Mouse (Mus musculus) neural tube, embryonic 13.5 days (tissue): Measurements from ENCODE around the gene Fcgrt. TPM values are rescaled to one million over a fixed set of nuclear protein-coding genes. Genes with fewer than 3 reads are reported as not detected.
"Not testable (repeated sequence)": the region's sequence is repeated elsewhere in the genome, so short reads cannot be mapped to it uniquely, and the experiment has no call there.

Experiments used
- ATAC-seq: fragments of 200-750 bp; cut with Nextera tagmentation; 2 replicates; pipeline ENCODE4 v1.8.0; 2017; ENCODE audit warnings: low read depth, mild to moderate bottlenecking, moderate TSS enrichment, moderate library complexity
- H3K27ac ChIP-seq: fragments of 300-500 bp; sonication (generic); replicated peaks from 2 replicates; pipeline ENCODE4 v1.5.1; 2015; ENCODE audit warnings: moderate library complexity, mild to moderate bottlenecking, inconsistent platforms
- H3K27me3 ChIP-seq: fragments of 300-500 bp; sonication (generic); 2 replicates; pipeline ENCODE4 v1.6.1; 2015; ENCODE audit warnings: mild to moderate bottlenecking, inconsistent platforms
- H3K36me3 ChIP-seq: fragments of 300-500 bp; sonication (generic); 2 replicates; pipeline ENCODE4 v1.6.1; 2015; ENCODE audit warnings: mild to moderate bottlenecking, inconsistent platforms
- H3K4me1 ChIP-seq: fragments of 300-500 bp; sonication (generic); replicated peaks from 2 replicates; pipeline ENCODE4 v1.6.1; 2015; ENCODE audit warnings: inconsistent platforms
- H3K4me2 ChIP-seq: fragments of 300-500 bp; sonication (generic); 2 replicates; pipeline ENCODE4 v1.6.1; 2015; ENCODE audit warnings: inconsistent platforms, mild to moderate bottlenecking, moderate library complexity
- H3K4me3 ChIP-seq: fragments of 300-500 bp; sonication (generic); 2 replicates; pipeline ENCODE4 v1.5.1; 2015; ENCODE audit warnings: mild to moderate bottlenecking, inconsistent platforms
- H3K9ac ChIP-seq: fragments of 300-500 bp; sonication (generic); 2 replicates; pipeline ENCODE4 v1.6.1; 2015; ENCODE audit warnings: moderate library complexity, mild to moderate bottlenecking, inconsistent platforms
- H3K9me3 ChIP-seq: fragments of 300-500 bp; sonication (generic); 2 replicates; pipeline ENCODE4 v1.6.1; 2016; ENCODE audit warnings: inconsistent platforms
- WGBS: fragments of 180-500 bp; shearing (Covaris S2); methylation state at CpG from one replicate; pipeline ENCODE4 v1.1.7; 2015; 5-methylcytosine and 5-hydroxymethylcytosine counted together
- polyA plus RNA-seq: library from polyadenylated mRNA; unstranded; fragments of >200 nt; fragmentation: Nextera tagmentation; extraction: Ambion mirVana; gene quantifications from 2 replicates; pipeline ENCODE4 v1.2.1, GENCODE M21; 2015

Gene Fcgrt
- polyA plus RNA-seq, 1 experiment from 2014 or later: 27.3 TPM

DNA sequence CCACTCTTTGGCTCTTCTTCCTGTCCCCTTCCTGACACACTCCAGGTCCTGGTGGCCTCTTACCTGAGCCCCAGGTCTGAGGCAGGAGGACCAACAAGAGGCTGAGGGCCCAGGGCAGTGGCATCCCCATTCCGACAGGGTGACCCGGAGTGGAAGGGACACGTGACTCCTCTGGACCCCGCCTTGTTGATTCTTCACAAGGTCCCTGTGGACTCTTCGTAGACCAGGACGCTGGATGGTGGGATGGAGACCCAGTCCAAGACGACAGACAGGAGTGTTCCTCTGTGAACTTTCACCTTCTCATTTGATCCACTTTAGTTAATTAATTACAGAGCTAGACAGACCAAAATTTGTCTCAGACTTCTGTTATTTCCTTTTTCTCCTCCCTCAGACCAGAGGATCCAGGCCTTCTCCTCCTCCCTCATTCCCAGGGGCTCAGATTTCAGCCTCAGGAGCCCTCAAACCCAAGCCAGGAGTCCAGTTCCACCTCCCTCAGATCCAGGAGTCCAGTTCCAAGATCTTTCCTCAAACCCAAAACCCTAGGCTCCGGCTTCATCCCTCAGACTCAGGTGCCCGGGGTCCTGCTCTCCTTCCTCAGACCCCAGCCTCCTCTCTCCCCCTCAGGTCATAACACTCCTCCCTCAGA is 588 bp downstream of the Fcgrt start:
- H3K4me1 ChIP-seq: 0 out of 2 replicates have a peak, but pooled peaks cover 6% of the 10 kb centered on the region
- peak overlapping the region; percentile 21 for H3K4me3 ChIP-seq
- 83% methylated on average over 9 of the region's 9 CpGs for WGBS
- H3K9ac ChIP-seq: peak overlapping the region; percentile 31; the same call in 1 of the 2 replicates
- H3K36me3 ChIP-seq: no peaks in the 10 kb centered on the region
- ATAC-seq: no peak
- peak overlapping the region; percentile 34 for H3K4me2 ChIP-seq
- no peaks in the 10 kb centered on the region for H3K27me3 ChIP-seq
- H3K27ac ChIP-seq: peak overlapping the region; percentile 56
- H3K9me3 ChIP-seq: no peaks in the 10 kb centered on the region

GRCm38 (mm10) chr7:45102441-45102840 is 1.2 kb downstream of the Fcgrt start:
- 89% methylated on average over 11 of the region's 11 CpGs for WGBS
- Histone ChIP-seq H3K36me3 (no peaks in the 10 kb centered on the region), H3K4me1 (0 out of 2 replicates have a peak, but pooled peaks cover 6% of the 10 kb centered on the region), H3K4me2 (peak overlapping the region; percentile 34), H3K27me3 (no peaks in the 10 kb centered on the region), H3K9me3 (no peaks in the 10 kb centered on the region), H3K9ac (no peak overlapping the region), H3K27ac (no peak overlapping the region), H3K4me3 (no peak overlapping the region)
- ATAC-seq: no peak

GRCm38 (mm10) chr7:45100046-45100445 is 3.6 kb downstream of the Fcgrt start:
- H3K27me3 ChIP-seq: no peaks in the 10 kb centered on the region
- 95% methylated on average over 6 of the region's 6 CpGs for WGBS

DNA sequence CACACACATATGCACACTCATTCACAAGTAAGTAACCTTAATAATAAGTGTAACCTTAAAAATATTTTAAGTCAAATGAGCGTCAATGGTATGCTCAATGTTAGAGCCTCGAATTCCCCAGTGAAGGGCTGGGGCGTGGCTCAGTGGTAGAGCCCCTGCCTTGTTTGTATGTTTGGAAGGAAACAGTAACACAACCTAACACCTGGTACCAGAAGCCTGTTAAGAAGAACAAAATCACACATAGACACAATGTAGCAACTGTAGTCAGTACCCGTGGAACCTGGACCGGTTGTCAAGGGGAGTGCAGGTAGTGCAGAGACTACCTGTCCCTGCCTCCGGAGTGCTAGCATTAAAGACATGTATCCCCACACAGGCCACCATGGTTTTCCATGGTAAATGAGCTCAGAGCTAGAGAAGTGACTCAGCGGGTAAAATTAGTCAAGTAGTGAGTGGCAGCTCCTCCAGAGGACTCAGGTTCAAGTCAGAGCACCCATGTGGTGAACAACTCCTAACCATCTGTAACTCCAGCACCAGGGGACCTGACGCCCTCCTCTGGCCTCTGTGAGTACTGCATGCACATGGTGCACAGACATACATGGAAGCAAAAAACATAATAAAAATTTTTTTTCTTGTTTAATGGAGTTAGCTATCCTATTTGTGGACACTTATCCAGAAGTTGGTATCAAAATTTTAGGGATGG is 5.0 kb downstream of the Fcgrt start:
- H3K27me3 ChIP-seq: no peaks in the 10 kb centered on the region
- no peak overlapping the region for H3K27ac ChIP-seq
- WGBS: 90% methylated on average over 8 of the region's 8 CpGs
- H3K4me3 ChIP-seq: no peak overlapping the region
- H3K4me1 ChIP-seq: no peaks in the 10 kb centered on the region
- H3K9ac ChIP-seq: no peak overlapping the region
- no peaks in the 10 kb centered on the region for H3K36me3 ChIP-seq
- H3K9me3 ChIP-seq: no peaks in the 10 kb centered on the region
- no peak for ATAC-seq
- H3K4me2 ChIP-seq: no peak overlapping the region

More at GRCm38 (mm10) chr7:45100046-45100445, 3.6 kb downstream of the Fcgrt start:
- H3K4me3 ChIP-seq: no peak overlapping the region
- ATAC-seq: no peak
- H3K36me3 ChIP-seq: no peaks in the 10 kb centered on the region
- H3K9ac ChIP-seq: no peak overlapping the region
- no peak overlapping the region for H3K4me2 ChIP-seq
- H3K27ac ChIP-seq: no peak overlapping the region
- no peaks in the 10 kb centered on the region for H3K4me1 ChIP-seq
- H3K9me3 ChIP-seq: no peaks in the 10 kb centered on the region

- Histone ChIP-seq H3K27me3 (no peaks in the 10 kb centered on the region), H3K4me2 (no peak overlapping the region), H3K4me3 (no peak overlapping the region), H3K27ac (0 out of 2 replicates have a peak overlapping the region, but pooled peaks have one; percentile 18), H3K36me3 (no peaks in the 10 kb centered on the region), H3K9ac (peak overlapping the region; percentile 31; the same call in 1 of the 2 replicates), H3K9me3 (no peaks in the 10 kb centered on the region), H3K4me1 (peaks cover 6% of the 10 kb centered on the region; the same call in 1 of the 2 replicates)
- ATAC-seq: no peak
- WGBS: 75% methylated on average over 6 of the region's 6 CpGs
These were observed 6.2 kb downstream of the Fcgrt start for GRCm38 (mm10) chr7:45097479-45097878.

- not testable (repeated sequence) for ATAC-seq, H3K4me2 ChIP-seq, H3K36me3 ChIP-seq, H3K27ac ChIP-seq, H3K27me3 ChIP-seq, H3K9me3 ChIP-seq, H3K9ac ChIP-seq, H3K4me3 ChIP-seq
- peaks cover 18% of the 10 kb centered on the region for H3K4me1 ChIP-seq
- 95% methylated on average over 14 of the region's 14 CpGs for WGBS
These were observed 7.7 kb downstream of the Fcgrt start for GRCm38 (mm10) chr7:45095965-45096364.

DNA sequence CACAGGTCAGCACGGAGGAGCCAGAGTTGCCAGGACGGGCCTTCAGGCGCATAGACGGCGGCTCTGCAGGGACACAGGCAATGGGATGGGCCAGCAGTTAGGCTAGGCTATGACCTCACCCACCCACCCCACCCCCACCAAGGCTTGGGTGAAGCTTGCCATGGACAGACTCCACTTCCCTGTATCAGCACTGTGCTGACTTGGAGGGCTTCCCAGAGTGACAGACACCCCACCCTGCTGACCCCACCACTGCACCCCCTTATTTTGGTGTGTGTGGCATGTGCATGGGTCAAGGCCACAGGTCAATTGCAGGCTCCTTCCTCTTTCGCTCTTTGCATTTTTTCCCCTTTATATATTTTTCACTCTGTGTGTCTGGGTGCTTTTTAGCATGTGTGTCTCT is 8.3 kb downstream of the Fcgrt start:
- Histone ChIP-seq H3K36me3 (no peaks in the 10 kb centered on the region), H3K9ac (no peak overlapping the region), H3K27me3 (no peaks in the 10 kb centered on the region), H3K27ac (no peak overlapping the region), H3K4me3 (no peak overlapping the region), H3K9me3 (no peaks in the 10 kb centered on the region), H3K4me1 (peaks cover 24% of the 10 kb centered on the region), H3K4me2 (no peak overlapping the region)
- 85% methylated on average over 6 of the region's 6 CpGs for WGBS
- no peak for ATAC-seq

DNA sequence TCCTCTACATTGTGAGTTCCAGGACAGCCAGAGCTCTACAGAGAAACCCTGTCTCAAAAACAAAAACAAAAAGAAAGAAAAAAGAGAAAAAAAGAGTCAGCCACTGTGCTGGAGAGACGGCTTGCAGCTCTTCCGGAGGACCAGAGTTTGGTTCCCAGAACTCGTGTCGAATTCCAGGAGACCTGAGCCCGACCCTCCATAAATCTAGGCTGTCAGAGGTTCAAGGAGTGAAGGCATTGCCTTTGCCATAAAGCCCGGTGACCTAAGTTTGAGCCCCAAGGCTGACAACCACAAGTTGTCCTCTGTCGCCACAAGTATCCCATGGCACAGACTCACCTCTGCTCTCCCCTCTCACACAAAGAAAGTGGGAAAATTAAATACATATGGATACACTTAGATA is 9.5 kb downstream of the Fcgrt start:
- H3K9ac ChIP-seq: no peak overlapping the region
- H3K27me3 ChIP-seq: no peaks in the 10 kb centered on the region
- H3K9me3 ChIP-seq: no peaks in the 10 kb centered on the region
- 11% methylated on average over 7 of the region's 7 CpGs for WGBS
- ATAC-seq: no peak
- no peak overlapping the region for H3K4me3 ChIP-seq
- peaks cover 24% of the 10 kb centered on the region for H3K4me1 ChIP-seq
- no peaks in the 10 kb centered on the region for H3K36me3 ChIP-seq
- no peak overlapping the region for H3K4me2 ChIP-seq
- H3K27ac ChIP-seq: no peak overlapping the region

GRCm38 (mm10) chr7:45093516-45093905 is 10.1 kb downstream of the Fcgrt start:
- Histone ChIP-seq H3K4me2 (no peak overlapping the region), H3K27ac (no peak overlapping the region), H3K9ac (no peak overlapping the region), H3K27me3 (no peaks in the 10 kb centered on the region), H3K36me3 (no peaks in the 10 kb centered on the region), H3K9me3 (no peaks in the 10 kb centered on the region), H3K4me1 (peaks cover 24% of the 10 kb centered on the region), H3K4me3 (no peak overlapping the region)
- WGBS: 22% methylated on average over 17 of the region's 18 CpGs
- no peak for ATAC-seq

- H3K27me3 ChIP-seq: no peaks in the 10 kb centered on the region
- H3K27ac ChIP-seq: 0 out of 2 replicates have a peak overlapping the region, but pooled peaks have one; percentile 5
- no peaks in the 10 kb centered on the region for H3K9me3 ChIP-seq
- no peaks in the 10 kb centered on the region for H3K36me3 ChIP-seq
- ATAC-seq: no peak
- H3K4me2 ChIP-seq: no peak overlapping the region
- no peak overlapping the region for H3K4me3 ChIP-seq
- 56% methylated on average over 12 of the region's 12 CpGs for WGBS
- H3K4me1 ChIP-seq: peaks cover 24% of the 10 kb centered on the region
- no peak overlapping the region for H3K9ac ChIP-seq
These were observed 10.7 kb downstream of the Fcgrt start for GRCm38 (mm10) chr7:45092828-45093515.

DNA sequence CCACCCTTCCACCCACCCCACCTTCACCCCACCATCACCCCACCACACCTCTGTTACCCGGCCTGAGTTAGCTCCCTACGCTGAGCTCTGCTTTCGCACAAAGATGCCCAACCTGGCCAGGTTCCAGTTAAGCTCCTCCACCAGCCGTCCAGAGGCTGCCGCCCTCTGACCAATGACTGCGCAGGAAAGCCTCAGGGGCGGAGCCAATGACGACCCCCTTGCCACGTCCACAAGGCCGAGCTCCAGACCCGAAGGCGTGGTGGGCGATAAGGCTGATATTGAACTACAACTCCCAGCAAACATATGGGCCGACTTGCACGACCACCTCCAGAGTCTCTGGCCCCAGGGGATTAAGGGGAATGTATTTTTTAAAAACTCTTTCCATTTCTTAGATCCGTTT is 11.6 kb downstream of the Fcgrt start, which contains the start of gene Rcn3:
Gene Rcn3 (minus strand): TSS at position 174 of the 400 bp plus-strand sequence.
- Histone ChIP-seq H3K4me3 (peak within 1 kb of the TSS; percentile 41), H3K36me3 (no peaks in the 10 kb centered on the region), H3K4me1 (peaks cover 24% of the 10 kb centered on the region), H3K4me2 (peak within 1 kb of the TSS; percentile 54), H3K9ac (peak within 1 kb of the TSS; percentile 65), H3K9me3 (no peaks in the 10 kb centered on the region), H3K27me3 (no peaks in the 10 kb centered on the region), H3K27ac (peak within 1 kb of the TSS; percentile 46; the same call in 1 of the 2 replicates)
- under 1% methylated on average over 16 of the region's 16 CpGs for WGBS
- ATAC-seq: peak; percentile 92
